8 mouse cellular contexts compared by ENCODE assay signal in genomic region chr6:45026011-45026682, GRCm38 (mm10). TPM values are rescaled to one million over a fixed set of nuclear protein-coding genes. Genes with fewer than 3 reads are reported as not detected.
A peak's percentile ranks its signal among the peaks of the same experiment; 100 is the strongest.
DNase-seq lines count a peak whose midpoint lies in the region; ATAC-seq lines count a peak whose summit lies in the region.

No protein-coding gene starts in this region.

- no peak overlapping the region for H3K9ac ChIP-seq in hindbrain, embryonic 15.5 days

- H3K27ac ChIP-seq in hindbrain, embryonic 15.5 days (replicated peaks) = no peak overlapping the region

- ATAC-seq in hindbrain, embryonic 15.5 days (ENCODE audit: low FRiP score, low read depth) = peak; percentile 85

- no peak overlapping the region for H3K4me3 ChIP-seq in hindbrain, embryonic 15.5 days

- no peaks in the 10 kb centered on the region for H3K36me3 ChIP-seq in hindbrain, embryonic 15.5 days

- H3K4me1 ChIP-seq in hindbrain, embryonic 15.5 days (replicated peaks) = 0 out of 2 replicates have a peak, but pooled peaks cover 5% of the 10 kb centered on the region

- 26% methylated on average over 9 of the region's 9 CpGs for WGBS in hindbrain, embryonic 15.5 days

- DNase-seq in left cerebral cortex, adult 11 months (ENCODE audit: low spot score) = peak; percentile 17
- DNase-seq in left cerebral cortex, adult 8-10 months (ENCODE audit: low spot score in 2 of 2) = no peak
- DNase-seq in adrenal gland, postnatal 10 days = peak; percentile 41
- peak; percentile 27 for DNase-seq in embryo, embryonic 11.5 days (ENCODE audit: low read depth, low spot score)
- peak; percentile 26 to 49 for DNase-seq in left cerebral cortex, postnatal 10 days (ENCODE audit: extremely low spot score in 1 of 2, low spot score in 2 of 2)
- peak; percentile 2 for DNase-seq in naive thymus-derived CD4-positive, alpha-beta T cell, adult 2 months (ENCODE audit: low read depth)
- no peak for DNase-seq in T-cell, adult 2 months (ENCODE audit: low spot score)

- no peaks in the 10 kb centered on the region for H3K9me3 ChIP-seq in hindbrain, embryonic 15.5 days

- H3K4me2 ChIP-seq in hindbrain, embryonic 15.5 days = no peak overlapping the region

- intact Hi-C loops in left cerebral cortex, postnatal 10 days (cut with DNase I) = loop anchor here (5.0 to 10.0 kb wide), 3 partner anchors 934 to 1631 kb away; no protein-coding TSS in a partner anchor

- no peaks in the 10 kb centered on the region for H3K27me3 ChIP-seq in hindbrain, embryonic 15.5 days

RNA-seq across cellular contexts. Expression of gene Cntnap2, which starts 33.0 kb away (rescaled TPM):
- total RNA-seq in left cerebral cortex, adult 8-10 months (2022) = 100 to 1,000 TPM; 112 to 127 (median 119) TPM
- 1 to 10 TPM; 3.2 to 4.8 TPM for total RNA-seq in adrenal gland, postnatal 10 days (2021)
- polyA plus RNA-seq in hindbrain, embryonic 15.5 days (2015; fragmentation: Nextera tagmentation; extraction: Ambion mirVana) = 50.3 and 56.5 TPM in 2 replicates
- total RNA-seq in left cerebral cortex, postnatal 10 days (2021) = 100 to 1,000 TPM; 132 to 139 TPM

Comparison
In these comparisons a context has a peak if more than half of its experiments do, and no peak if none do; other contexts are left out.
1. DNase-seq: peak in left cerebral cortex, adult 11 months (single experiment), adrenal gland, postnatal 10 days (single experiment), embryo, embryonic 11.5 days (single experiment), left cerebral cortex, postnatal 10 days (2 of 2) and naive thymus-derived CD4-positive, alpha-beta T cell, adult 2 months (single experiment); none in left cerebral cortex, adult 8-10 months (0 of 2) and T-cell, adult 2 months (single experiment).
2. RNA of gene Cntnap2, which starts 33.0 kb away (total RNA-seq): 132 to 139 TPM in left cerebral cortex, postnatal 10 days and 112 to 127 TPM in left cerebral cortex, adult 8-10 months; 3.2 to 4.8 TPM in adrenal gland, postnatal 10 days; every median in the first group is over 10 times any median in the second.